Mouse (Mus musculus): ENCODE data around the gene Il17rc.

The Il17rc gene

DNA sequence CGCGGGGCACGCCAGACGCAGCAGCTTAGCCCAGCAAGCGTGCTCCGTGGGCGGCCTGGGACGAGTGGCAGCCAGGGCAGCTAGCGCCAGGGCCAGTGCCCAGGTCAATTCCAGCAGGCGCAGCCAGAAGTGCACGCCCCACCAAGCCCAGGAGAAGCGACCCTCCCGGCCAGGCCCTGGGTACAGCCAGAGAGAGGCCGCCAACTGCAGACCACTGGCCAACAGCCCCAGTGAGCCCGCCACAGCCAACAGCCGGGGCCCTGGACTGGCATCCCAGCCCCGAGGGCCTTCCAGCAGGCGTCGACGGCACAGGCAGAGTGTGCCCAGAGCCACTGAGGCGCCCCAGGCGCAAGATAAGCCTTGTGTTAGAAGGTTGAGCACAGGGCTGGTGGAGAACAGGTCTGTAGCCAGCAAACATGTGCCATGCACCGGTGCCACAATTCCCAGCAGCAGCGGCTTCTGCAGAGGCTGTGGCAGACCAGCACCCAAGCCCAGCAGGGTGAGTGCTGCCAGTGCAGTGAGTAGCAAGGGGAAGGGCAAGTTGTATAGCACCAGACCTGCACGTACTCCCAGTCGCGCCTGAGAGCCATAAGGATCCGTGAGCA, 23.9 kb downstream of the Il17rc start:
- no peak for DNase-seq (ENCODE audit: low read depth, low spot score)

DNA sequence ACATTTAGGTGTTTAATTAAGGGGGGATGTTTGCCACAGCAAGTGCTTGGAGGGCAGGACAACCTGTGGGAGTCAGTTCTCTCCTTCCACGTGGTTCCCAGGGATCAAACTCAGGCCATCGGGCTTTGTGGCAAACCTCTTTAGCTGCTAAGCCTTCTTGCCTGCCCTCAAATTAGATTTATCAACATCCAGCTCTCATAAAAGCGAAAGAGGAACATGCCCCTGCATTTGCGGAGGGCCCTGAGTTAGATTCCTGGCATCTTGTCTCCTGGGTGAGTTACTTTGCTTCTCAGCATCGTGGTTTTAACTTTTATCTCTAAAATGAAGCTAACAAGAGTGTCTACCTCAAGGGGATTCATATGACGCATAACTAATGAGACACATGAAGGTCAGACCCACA, 28.1 kb downstream of the Il17rc start:
- DNase-seq (ENCODE audit: low read depth, low spot score), result no peak

DNA sequence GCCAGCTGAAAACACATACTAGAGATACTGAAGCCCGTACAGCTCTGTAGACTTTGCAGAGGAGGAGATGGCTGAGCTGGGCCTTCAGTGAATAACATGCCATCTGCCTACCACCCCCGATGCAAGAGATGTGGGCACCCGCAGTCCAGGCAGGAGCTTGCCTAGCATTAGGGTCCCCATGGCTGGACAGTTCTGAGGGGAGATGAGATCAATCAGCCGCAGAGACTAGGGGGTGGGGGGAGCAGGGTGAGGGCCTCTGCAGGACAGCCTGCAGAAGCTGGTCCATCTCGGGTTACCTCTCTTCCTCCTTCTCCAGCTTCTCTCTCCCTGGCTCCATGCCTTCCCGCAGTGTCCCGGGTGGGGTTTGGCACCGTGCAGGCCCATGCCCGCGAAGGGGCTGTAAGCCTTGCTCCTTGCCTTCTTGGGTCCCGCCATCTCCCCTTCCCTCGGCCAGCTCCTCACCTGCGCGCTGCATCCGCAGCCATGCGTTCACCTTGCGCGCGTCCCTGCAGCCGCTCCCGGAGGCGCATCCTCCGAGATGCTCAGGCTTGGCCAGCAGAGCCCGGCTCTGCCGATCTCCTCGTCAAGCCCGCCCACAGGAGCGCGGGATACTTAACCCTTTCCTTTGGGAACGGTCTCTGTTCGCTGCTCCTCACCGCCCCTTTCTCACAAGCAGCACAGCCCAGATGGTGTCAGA, 30.3 kb downstream of the Il17rc start, which contains the start of gene Prrt3:
Gene Prrt3 (minus strand): TSS at position 544 of the 697 bp plus-strand sequence.
- no peak for DNase-seq (ENCODE audit: low read depth, low spot score)

DNA sequence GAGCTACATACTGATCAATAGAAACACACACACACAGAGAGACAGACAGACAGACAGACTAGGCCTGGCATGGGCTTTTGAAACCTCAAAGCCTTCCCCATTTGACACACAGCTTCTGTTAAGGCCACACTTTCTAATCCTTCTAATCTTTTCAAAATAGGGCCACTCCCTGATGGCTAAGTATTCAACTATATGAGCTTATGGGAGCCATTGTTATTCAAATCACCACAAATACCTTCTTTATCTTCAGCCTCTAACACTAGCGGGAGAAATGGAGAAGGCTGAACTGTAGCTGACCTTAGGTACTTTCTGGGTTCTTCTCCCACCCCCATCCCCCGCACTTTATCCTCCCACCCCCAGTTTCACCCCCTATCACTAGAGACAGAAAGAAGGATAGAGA, 31.6 kb downstream of the Il17rc start:
- DNase-seq (ENCODE audit: low read depth, low spot score), result no peak

DNA sequence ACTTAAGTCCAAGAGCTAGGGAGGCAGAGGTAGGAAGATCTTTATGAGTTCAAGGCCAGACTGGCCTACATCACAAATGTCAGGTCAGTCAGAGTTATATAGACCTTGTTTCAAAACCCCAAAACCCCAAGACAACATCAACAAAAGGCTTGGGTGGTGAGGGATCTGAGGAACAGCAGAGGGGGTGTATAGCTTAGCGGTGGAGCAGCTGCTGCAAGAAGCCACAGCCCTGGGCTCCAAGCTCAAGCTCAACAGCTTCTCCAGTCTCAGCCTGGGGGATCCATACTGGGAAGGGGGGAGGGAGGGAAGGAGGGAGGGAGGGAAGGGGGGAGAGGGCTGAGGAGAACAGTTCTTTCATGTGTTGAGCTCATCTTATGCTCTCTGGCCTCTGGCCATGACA, 34.5 kb downstream of the Il17rc start:
- no peak for DNase-seq (ENCODE audit: low read depth, low spot score)

DNA sequence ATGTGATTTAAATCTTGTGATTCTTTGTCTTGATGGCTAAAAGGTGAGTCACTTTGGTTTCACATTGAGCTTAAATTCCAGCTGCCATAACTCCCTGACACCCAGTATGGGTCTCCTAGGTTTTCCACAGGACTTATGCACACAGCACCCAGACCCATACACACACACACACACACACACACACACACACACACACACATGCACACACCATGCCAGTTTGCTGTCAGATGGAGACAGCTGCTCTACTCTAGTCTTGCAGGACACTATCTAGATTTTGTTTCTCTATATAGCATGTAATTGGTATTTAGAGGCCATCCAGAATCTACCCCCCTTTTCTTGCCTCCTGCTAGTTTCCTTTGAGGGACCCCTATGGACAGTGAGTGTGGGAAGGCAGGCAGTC, 35.9 kb downstream of the Il17rc start:
- DNase-seq (ENCODE audit: low read depth, low spot score), result no peak

DNA sequence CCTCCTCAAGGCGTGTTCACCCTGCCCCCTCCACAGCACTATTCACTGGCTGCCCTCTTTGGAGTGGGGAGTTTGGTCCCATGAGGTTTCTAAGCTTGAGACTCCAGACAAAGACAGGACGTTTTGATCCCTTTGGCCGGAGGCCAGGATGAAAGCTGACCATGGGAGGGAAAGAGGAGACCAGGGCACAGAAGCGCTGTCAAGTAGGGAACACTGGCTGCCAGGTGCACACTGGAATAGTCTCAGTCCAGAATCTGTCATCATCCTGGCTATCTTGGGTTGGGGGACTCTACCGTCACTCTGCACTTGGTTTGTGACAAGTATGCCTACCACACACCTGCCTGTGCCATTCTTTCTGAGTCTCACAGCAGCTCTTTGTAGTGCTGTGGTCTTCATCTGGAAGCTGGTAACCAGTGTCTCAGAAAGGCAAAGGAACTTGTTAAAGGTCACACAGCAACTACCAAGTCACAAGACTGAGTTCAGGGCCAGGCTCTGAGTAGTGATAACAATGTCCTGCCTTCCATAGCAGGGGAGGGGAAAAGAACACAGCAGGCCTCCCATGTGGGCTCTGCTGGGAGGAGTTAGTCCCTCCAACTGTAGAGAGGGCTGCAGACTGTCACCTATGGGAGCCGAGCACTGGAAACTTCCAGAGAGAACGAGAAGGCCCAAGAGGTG, 37.2 kb downstream of the Il17rc start:
- DNase-seq (ENCODE audit: low read depth, low spot score), result no peak

DNA sequence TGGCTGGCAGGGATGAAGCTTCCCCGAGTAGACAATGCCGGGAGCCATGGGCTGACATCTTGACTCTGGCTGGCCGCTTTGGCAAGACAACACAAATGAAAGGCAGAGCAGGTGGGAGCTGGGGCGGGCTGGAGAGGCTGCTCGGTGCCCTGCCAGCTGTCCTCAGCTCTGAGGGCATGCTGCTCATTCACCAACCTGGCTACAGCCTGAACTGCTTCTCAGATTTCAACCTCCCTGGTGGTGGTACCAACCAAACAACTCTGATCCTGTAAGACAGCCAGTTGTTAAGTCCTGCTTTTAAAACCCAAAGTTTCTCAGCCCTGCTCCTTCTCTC, 37.7 kb downstream of the Il17rc start:
- DNase-seq (ENCODE audit: low read depth, low spot score), result no peak

DNA sequence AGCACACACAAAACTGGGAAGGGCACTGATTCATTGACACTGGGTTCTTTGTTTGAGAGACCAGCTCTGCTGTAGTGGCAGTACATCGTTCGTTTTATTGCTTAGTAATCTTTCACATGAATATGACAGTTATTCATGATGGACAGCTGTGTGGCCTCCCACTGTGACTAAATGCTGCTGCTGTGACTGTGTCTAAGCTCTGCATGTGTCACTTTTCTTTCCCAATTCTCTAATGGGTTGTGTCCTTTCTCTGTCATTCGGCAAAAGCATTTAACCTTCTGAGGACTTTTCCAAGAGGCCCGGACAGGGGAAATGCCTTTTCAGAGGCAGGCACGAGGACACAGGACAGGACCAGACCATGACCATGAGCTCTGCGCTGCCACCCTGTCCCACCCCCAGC, 42.7 kb downstream of the Il17rc start:
- no peak for DNase-seq (ENCODE audit: low read depth, low spot score)

DNA sequence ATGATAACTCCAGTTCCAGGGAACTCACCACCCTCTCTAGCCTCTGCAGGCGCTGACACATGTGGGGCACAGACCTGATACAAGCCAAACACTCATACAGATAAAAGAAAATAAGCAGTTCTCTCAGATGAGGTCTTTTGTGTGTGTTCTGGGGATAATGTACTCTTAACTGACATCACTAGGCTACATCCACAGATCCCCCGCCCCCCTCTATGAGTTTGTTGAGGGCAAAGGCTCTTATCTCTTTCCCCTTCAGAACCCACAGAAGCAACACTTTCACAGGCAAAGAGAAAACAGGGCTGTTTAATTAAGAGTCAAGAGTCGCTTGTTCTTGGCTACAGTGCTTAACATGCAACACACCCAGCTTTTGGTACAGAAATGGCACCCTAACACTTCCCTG, 43.4 kb downstream of the Il17rc start:
- no peak for DNase-seq (ENCODE audit: low read depth, low spot score)

DNA sequence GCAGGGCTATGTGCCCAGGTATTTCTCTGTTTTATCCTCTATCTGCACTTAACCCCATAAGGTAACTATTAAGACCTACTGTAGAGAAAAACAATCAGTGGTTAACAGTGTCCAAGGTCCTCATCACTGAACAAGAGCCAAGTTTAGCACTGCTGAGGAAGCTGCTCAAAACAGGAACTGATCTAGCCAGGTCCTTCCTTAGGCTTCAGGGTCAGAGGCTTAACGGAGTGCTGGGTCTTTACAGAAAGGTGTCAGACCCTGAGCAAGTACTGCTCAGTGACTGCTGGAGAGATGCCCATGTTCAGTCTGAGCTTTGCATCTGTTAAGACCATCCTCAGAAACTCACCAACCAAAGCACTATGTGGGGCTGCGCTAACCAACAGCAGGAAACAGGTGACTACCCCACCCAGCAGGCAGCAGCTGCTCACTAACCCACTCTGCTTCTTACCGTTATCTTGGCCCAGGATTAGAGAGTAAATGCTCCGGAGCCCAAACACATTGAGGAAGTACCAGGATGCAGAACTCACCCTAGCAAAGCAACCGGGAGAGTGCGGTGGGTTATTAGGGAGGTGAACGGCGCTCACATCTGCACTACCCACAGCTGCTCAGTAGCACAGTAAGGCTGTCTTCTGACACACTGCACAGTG, 46.3 kb downstream of the Il17rc start:
- no peak for DNase-seq (ENCODE audit: low read depth, low spot score)

DNA sequence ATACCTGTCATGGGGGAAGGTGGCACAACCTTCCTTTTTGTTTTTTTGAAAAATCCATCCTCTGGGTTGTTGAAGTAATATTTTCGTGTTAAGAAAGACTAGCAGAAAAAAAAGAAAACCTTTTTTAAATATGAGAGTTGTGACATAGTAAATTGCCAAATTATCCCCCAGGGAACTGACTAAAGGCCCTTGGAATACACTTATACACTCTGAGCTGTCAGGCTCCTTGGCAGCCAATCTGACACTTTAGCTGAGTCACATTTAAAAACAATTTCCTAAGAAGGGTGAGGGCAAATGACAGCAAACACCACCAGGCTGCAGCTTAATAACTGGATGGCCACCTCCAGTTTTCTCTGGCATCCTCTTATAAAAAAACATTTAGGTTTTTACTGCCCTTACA, 51.1 kb downstream of the Il17rc start:
- no peak for DNase-seq (ENCODE audit: low read depth, low spot score)

DNA sequence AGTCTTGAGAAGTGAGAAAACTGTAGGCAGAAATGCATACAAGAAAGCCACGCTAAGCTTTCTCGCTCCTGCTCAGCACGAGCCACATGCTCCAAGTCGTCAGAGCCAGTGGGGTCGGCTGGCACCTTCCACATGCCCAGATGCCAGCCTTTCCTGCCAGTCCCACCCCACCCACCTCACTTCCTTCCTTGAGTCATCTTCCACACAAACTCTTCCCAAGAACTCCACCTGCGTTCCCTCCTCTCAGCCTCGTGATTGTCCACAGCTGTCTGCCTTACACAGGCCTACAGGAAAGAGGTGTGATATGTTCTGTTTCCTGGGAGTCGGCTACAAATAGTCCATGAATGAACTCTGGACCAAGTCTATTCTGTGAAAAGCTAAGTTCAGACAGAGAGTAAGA, 52.2 kb downstream of the Il17rc start:
- DNase-seq (ENCODE audit: low read depth, low spot score), result no peak

DNA sequence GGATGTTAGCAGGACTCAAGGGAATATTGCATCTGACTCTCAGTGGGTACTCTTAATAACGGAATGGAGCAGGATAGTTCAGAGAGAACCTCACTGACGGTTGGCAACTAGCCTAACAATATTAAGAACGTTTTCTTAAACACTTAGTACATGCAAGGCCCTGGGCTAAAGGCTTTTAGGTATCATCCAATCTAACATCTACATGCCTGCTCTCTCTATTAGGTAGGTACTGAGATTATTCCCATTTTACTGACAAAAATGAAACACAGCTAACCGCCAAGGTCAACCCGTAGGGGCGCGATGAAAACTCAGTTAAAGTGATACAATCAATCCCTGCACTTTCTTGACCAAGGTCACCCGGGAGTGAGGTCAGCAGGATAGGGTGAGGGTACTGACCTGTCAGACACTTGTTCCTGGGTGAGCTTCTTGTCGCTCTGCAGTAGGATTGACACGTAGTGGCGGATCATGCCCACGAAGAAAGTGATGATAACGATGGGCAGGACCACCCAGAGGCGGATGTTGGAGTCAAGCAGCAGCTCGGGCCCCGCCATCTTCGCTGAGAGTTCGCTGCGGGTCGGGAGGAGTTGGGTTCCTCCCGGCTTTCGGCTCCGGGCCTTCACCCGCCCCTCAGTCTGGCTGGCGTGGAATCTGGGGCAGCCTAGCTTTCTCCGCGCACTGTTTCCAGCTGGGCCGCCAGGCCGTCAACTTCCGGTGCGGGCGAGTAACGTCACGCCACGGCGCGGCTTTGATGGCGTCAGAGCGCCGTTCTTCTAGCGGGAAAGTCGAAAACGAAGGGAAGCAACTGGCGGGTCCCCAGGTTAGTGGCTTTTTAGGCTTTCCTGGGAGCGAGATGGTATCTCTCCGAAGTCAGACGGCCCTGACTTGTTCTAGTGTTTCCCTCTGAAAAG, 60.0 kb downstream of the Il17rc start, which contains the start of the genes Emc3 and Fancd2:
Gene Emc3 (minus strand): TSS at position 721 of the 908 bp plus-strand sequence.
Gene Fancd2 (plus strand): TSS at position 751 of the 908 bp plus-strand sequence.
- DNase-seq (ENCODE audit: low read depth, low spot score), result peak; percentile 70

DNA sequence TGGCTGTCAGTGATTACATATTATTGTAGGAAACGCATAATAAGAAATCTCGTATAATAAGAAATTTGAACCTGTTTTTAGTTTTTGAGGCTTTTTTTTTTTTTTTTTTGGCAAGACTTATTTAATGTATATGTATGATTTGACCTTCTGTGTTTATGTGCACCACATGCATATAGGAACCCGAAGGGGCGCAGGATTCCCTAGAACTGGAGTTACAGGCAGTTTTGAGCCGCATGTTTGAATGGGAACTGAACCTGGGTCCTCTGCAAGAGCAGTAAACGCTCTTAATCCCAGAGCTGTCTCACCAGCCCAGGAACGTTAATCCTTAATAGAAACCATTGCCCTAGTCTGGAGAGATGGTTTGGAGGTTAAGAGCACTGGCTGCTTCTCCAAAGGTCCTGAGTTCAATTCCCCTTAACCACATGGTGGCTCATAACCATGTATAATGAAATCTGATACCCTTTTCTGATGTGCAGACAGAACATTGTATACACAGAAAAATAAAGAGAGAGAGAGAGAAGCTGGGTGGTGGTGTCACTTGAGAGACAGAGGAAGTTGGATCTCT, 60.7 kb downstream of the Il17rc start:
- no peak for DNase-seq (ENCODE audit: low read depth, low spot score)
